Mouse (Mus musculus) hindbrain, postnatal 0 days (tissue): ENCODE data around the gene Synpo2. TPM values are rescaled to one million over a fixed set of nuclear protein-coding genes. Genes with fewer than 3 reads are reported as not detected.

Experiments used
- ATAC-seq: fragments of 200-750 bp; cut with Nextera tagmentation; 2 replicates; pipeline ENCODE4 v1.8.0; 2017; ENCODE audit warnings: mild to moderate bottlenecking, moderate TSS enrichment, moderate library complexity
- DNase-seq: peaks from one replicate; pipeline ENCODE4 v3.0.0-alpha.2; 2015; ENCODE audit warnings: low spot score
- H3K27ac ChIP-seq: fragments of 300-500 bp; sonication (generic); 2 replicates; pipeline ENCODE4 v1.5.1; 2014; ENCODE audit warnings: mild to moderate bottlenecking
- H3K27me3 ChIP-seq: fragments of 300-500 bp; sonication (generic); 2 replicates; pipeline ENCODE4 v1.6.1; 2014; ENCODE audit warnings: low read length, mixed read lengths; ENCODE audit not compliant: insufficient read depth
- H3K36me3 ChIP-seq: fragments of 300-500 bp; sonication (generic); 2 replicates; pipeline ENCODE4 v1.6.1; 2014; ENCODE audit warnings: low read length, mixed read lengths; ENCODE audit not compliant: insufficient read depth
- H3K4me1 ChIP-seq: fragments of 300-500 bp; sonication (generic); 2 replicates; pipeline ENCODE4 v1.6.1; 2014; ENCODE audit warnings: antibody characterized with exemption, low read length, mixed read lengths; ENCODE audit not compliant: insufficient read depth
- H3K4me2 ChIP-seq: fragments of 300-500 bp; sonication (generic); 2 replicates; pipeline ENCODE4 v1.6.1; 2014; ENCODE audit warnings: low read depth, mild to moderate bottlenecking, low read length, moderate library complexity, mixed read lengths
- H3K4me3 ChIP-seq: fragments of 300-500 bp; sonication (generic); 2 replicates; pipeline ENCODE4 v1.5.1; 2014; ENCODE audit warnings: low read length
- H3K9ac ChIP-seq: fragments of 300-500 bp; sonication (generic); replicated peaks from 2 replicates; pipeline ENCODE4 v1.6.1; 2014; ENCODE audit warnings: mild to moderate bottlenecking, low read length, moderate library complexity, mixed read lengths
- H3K9me3 ChIP-seq: fragments of 300-500 bp; sonication (generic); 2 replicates; pipeline ENCODE4 v1.6.1; 2016; ENCODE audit warnings: low read length, mixed read lengths
- CTCF ChIP-seq: IDR thresholded peaks from 2 replicates; pipeline ENCODE4 v1.5.1; 2016; ENCODE audit warnings: antibody characterized with exemption, control low read depth, low read depth
- WGBS: fragments of 180-500 bp; shearing (Covaris S2); extraction: QIAGEN DNeasy Blood & Tissue Kit; methylation state at CpG from one replicate; pipeline ENCODE4 v1.1.7; 2014; 5-methylcytosine and 5-hydroxymethylcytosine counted together
- polyA plus RNA-seq: library from polyadenylated mRNA; unstranded; fragments of >200 nt; fragmentation: Nextera tagmentation; extraction: Ambion mirVana; gene quantifications from 2 replicates; pipeline ENCODE4 v1.2.1, GENCODE M21; 2015
- total RNA-seq: library from RNA; depleted of rRNA; stranded (reverse); fragments of >200 nt; gene quantifications from 2 replicates; pipeline ENCODE4 v1.2.3, GENCODE M21; 2014

Synpo2 gene
- total and polyA plus RNA-seq, 2 experiments from 2014 or later: 1.2 TPM

- H3K4me2 ChIP-seq: no peak overlapping the region
- no peak for ATAC-seq
- WGBS: 85% methylated on average over 5 of the region's 5 CpGs
These were observed 56.9 kb downstream of the Synpo2 start for GRCm38 (mm10) chr3:123179041-123179440.

GRCm38 (mm10) chr3:123178420-123178819 lies 57.5 kb downstream of the Synpo2 start:
- 82% methylated on average over 4 of the region's 4 CpGs for WGBS
- Histone ChIP-seq H3K27me3 (no peaks in the 10 kb centered on the region), H3K36me3 (no peaks in the 10 kb centered on the region), H3K9me3 (no peaks in the 10 kb centered on the region), H3K4me3 (no peak overlapping the region), H3K9ac (no peak overlapping the region), H3K4me2 (no peak overlapping the region), H3K27ac (no peak overlapping the region), H3K4me1 (no peaks in the 10 kb centered on the region)
- no peak for TF ChIP-seq CTCF
- DNase-seq (no peak), ATAC-seq (no peak)

More at GRCm38 (mm10) chr3:123179041-123179440, 56.9 kb downstream of the Synpo2 start:
- H3K27ac ChIP-seq: no peak overlapping the region
- TF ChIP-seq CTCF: no peak
- no peak overlapping the region for H3K9ac ChIP-seq
- H3K4me3 ChIP-seq: no peak overlapping the region
- no peaks in the 10 kb centered on the region for H3K36me3 ChIP-seq
- H3K4me1 ChIP-seq: no peaks in the 10 kb centered on the region
- no peaks in the 10 kb centered on the region for H3K27me3 ChIP-seq
- no peak for DNase-seq
- H3K9me3 ChIP-seq: no peaks in the 10 kb centered on the region

- Histone ChIP-seq H3K4me2 (no peak overlapping the region), H3K9ac (no peak overlapping the region), H3K4me1 (no peaks in the 10 kb centered on the region), H3K4me3 (no peak overlapping the region), H3K27ac (no peak overlapping the region), H3K27me3 (no peaks in the 10 kb centered on the region), H3K9me3 (no peaks in the 10 kb centered on the region), H3K36me3 (no peaks in the 10 kb centered on the region)
- DNase-seq (no peak), ATAC-seq (no peak)
- no peak for TF ChIP-seq CTCF
- WGBS: 78% methylated on average over 19 of the region's 19 CpGs
These were observed 59.3 kb downstream of the Synpo2 start for GRCm38 (mm10) chr3:123176366-123177334.

- Histone ChIP-seq H3K9ac (no peak overlapping the region), H3K9me3 (no peaks in the 10 kb centered on the region), H3K4me3 (no peak overlapping the region), H3K4me2 (no peak overlapping the region), H3K4me1 (no peaks in the 10 kb centered on the region), H3K27ac (no peak overlapping the region), H3K27me3 (no peaks in the 10 kb centered on the region), H3K36me3 (no peaks in the 10 kb centered on the region)
- ATAC-seq (no peak), DNase-seq (no peak)
- 95% methylated on average over 7 of the region's 7 CpGs for WGBS
- no peak for TF ChIP-seq CTCF
These were observed 60.8 kb downstream of the Synpo2 start for GRCm38 (mm10) chr3:123175142-123175541.

- 86% methylated on average over 8 of the region's 8 CpGs for WGBS
- ATAC-seq (no peak), DNase-seq (no peak)
- no peaks in the 10 kb centered on the region for H3K9me3 ChIP-seq
- TF ChIP-seq CTCF: no peak
- no peak overlapping the region for H3K9ac ChIP-seq
- no peak overlapping the region for H3K4me2 ChIP-seq
- H3K36me3 ChIP-seq: no peaks in the 10 kb centered on the region
- H3K4me1 ChIP-seq: no peaks in the 10 kb centered on the region
- no peak overlapping the region for H3K4me3 ChIP-seq
- H3K27me3 ChIP-seq: no peaks in the 10 kb centered on the region
- no peak overlapping the region for H3K27ac ChIP-seq
These were observed 61.6 kb downstream of the Synpo2 start for GRCm38 (mm10) chr3:123174379-123174697.

- H3K9me3 ChIP-seq: no peaks in the 10 kb centered on the region
- TF ChIP-seq CTCF: no peak
- H3K4me1 ChIP-seq: no peaks in the 10 kb centered on the region
- WGBS: 82% methylated on average over 21 of the region's 21 CpGs
- no peaks in the 10 kb centered on the region for H3K27me3 ChIP-seq
- ATAC-seq (no peak; the same call in 1 of the 2 replicates), DNase-seq (no peak)
- no peak overlapping the region for H3K9ac ChIP-seq
- no peak overlapping the region for H3K4me2 ChIP-seq
- H3K36me3 ChIP-seq: no peaks in the 10 kb centered on the region
- no peak overlapping the region for H3K4me3 ChIP-seq
- H3K27ac ChIP-seq: no peak overlapping the region
These were observed 62.2 kb downstream of the Synpo2 start for GRCm38 (mm10) chr3:123173553-123174378.

GRCm38 (mm10) chr3:123172151-123172550 lies 63.8 kb downstream of the Synpo2 start:
- WGBS: 79% methylated on average over 5 of the region's 5 CpGs
- no peak overlapping the region for H3K4me2 ChIP-seq
- TF ChIP-seq CTCF: no peak
- DNase-seq (no peak), ATAC-seq (no peak)
- H3K4me3 ChIP-seq: no peak overlapping the region
- no peaks in the 10 kb centered on the region for H3K27me3 ChIP-seq
- no peak overlapping the region for H3K27ac ChIP-seq
- no peaks in the 10 kb centered on the region for H3K9me3 ChIP-seq
- H3K4me1 ChIP-seq: no peaks in the 10 kb centered on the region
- no peak overlapping the region for H3K9ac ChIP-seq
- no peaks in the 10 kb centered on the region for H3K36me3 ChIP-seq
